Mouse (Mus musculus): ENCODE measurements around the gene Gm20388.

DNA sequence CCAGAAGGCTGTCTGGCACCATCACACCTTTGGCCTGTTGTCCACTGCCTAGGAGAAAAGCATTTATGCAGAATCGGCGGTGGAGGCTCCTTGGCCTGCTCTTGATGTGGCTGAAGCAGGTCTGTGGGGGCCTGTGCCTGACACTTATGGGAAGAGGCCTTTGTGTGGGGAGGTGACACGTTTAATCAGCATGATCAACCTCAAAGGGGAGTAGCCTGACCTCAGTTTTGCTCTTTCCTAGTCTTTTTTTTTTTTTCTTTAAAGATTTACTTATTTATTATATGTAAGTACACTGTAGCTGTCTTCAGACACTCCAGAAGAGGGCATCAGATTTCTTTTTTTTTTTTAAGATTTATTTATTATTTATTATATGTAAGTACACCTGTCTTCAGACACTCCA is 2052.3 kb downstream of the Gm20388 start:
- TF ChIP-seq CTCF (IDR thresholded peaks at IDR 0.05; ENCODE audit: low read depth, low read length) = no peak
- TF ChIP-seq POLR2AphosphoS5 (IDR thresholded peaks at IDR 0.05; ENCODE audit: insufficient replicate concordance, low read depth, low read length) = no peak
- no peak for TF ChIP-seq TAL1 (conservative IDR thresholded peaks at IDR 0.05; ENCODE audit: low read depth, low read length)
- TF ChIP-seq GATA1 (IDR thresholded peaks at IDR 0.05; ENCODE audit: borderline replicate concordance, low read length) = no peak

All from G1E (cell line).